Mouse (Mus musculus) bone marrow, adult 2 months (tissue): ENCODE data around the gene Def8.

Experiments used
- CTCF ChIP-seq: fragments of 200-500 bp; IDR thresholded peaks from 2 replicates; pipeline ENCODE4 v1.5.1; 2011; ENCODE audit warnings: low read length, control low read depth; ENCODE audit not compliant: control insufficient read depth, insufficient read depth
- POLR2A ChIP-seq: fragments of 200-500 bp; IDR thresholded peaks from 2 replicates; pipeline ENCODE4 v1.6.1; 2011; ENCODE audit warnings: low read depth, mild to moderate bottlenecking, control low read depth, low read length, borderline replicate concordance; ENCODE audit not compliant: control insufficient read depth

GRCm38 (mm10) chr8:123414255-123414654, 9.1 kb upstream of the Def8 start:
- TF ChIP-seq CTCF = no peak
- no peak for TF ChIP-seq POLR2A
